Mouse (Mus musculus): ENCODE data around the gene Trim2.

- TF ChIP-seq POLR2A (IDR thresholded peaks at IDR 0.05; ENCODE audit: borderline replicate concordance, control insufficient read depth, low read depth, low read length): no peak
- no peak for TF ChIP-seq CTCF (IDR thresholded peaks at IDR 0.05; ENCODE audit: control insufficient read depth, insufficient read depth, low read length)
These were observed 128.8 kb downstream of the Trim2 start for GRCm38 (mm10) chr3:84177834-84178233.

Measured in bone marrow, adult 2 months (tissue).